Mouse (Mus musculus): Measurements from ENCODE around the gene Zfp784.

DNA sequence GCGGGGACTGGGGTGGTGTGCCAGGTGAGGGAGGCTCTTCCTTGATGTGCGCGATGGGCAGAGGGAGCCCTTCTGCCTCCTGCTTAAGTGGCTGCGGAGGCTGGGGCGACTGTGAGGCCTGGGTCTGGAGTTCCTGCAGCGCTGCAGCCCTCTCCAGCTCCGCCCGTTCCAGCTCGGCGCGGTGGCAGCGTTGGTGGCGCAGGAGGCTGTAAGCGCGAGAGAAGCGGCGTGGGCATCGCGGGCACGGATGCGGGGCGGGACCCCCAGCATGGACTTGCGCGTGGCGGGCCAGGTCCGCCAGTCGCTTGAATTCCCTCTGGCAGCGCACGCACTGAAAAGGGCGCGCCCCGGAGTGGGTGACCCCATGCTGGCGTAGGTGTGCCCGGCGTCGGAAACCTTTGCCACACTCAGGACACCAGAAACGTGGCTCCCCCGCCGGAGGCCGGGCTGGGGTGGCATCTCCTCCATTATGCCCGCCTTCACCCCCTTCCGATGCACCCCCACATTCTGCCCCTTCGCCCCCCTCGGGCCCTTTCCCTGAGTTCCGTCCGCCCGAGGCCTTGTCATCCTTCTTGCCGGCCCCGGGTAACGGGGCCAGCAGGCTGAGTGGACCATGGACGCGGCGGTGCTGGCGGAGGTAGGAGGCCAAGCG is 44.8 kb downstream of the Zfp784 start:
- no peak for TF ChIP-seq POLR2A (IDR thresholded peaks at IDR 0.05; ENCODE audit: low read depth, low read length)
- no peak for TF ChIP-seq CTCF (IDR thresholded peaks at IDR 0.05; ENCODE audit: extremely low read depth, insufficient read length, insufficient replicate concordance, low read depth, low read length)
